Mouse (Mus musculus) adrenal gland, adult (tissue): ENCODE results near the gene Pdzd4.

Source experiments
- DNase-seq, 2 experiments: peaks; one replicate each; pipeline ENCODE4 v3.0.0; 2022 to 2023; ENCODE audit warnings: low spot score in 1 of 2; ENCODE audit not compliant: inconsistent age in 2 of 2

Gene Pdzd4

GRCm38 (mm10) chrX:73786364-73787224, 38.2 kb downstream of the Pdzd4 start, which contains the start of the genes Idh3g and Ssr4:
Gene Idh3g (minus strand): TSS chrX:73786897.
Gene Ssr4 (plus strand): TSS chrX:73787028.
- DNase-seq: peak; percentile 95 to 98

- no peak for DNase-seq
These were observed 39.1 kb downstream of the Pdzd4 start for GRCm38 (mm10) chrX:73785666-73786065.

GRCm38 (mm10) chrX:73782227-73782626, 42.5 kb downstream of the Pdzd4 start:
- DNase-seq: no peak

- no peak for DNase-seq
These were observed 49.8 kb downstream of the Pdzd4 start for GRCm38 (mm10) chrX:73774802-73775483.

- no peak for DNase-seq
These were observed 50.5 kb downstream of the Pdzd4 start, which contains the start of gene Srpk3 for GRCm38 (mm10) chrX:73774168-73774760. Gene Srpk3 (plus strand): TSS chrX:73774405.

DNA sequence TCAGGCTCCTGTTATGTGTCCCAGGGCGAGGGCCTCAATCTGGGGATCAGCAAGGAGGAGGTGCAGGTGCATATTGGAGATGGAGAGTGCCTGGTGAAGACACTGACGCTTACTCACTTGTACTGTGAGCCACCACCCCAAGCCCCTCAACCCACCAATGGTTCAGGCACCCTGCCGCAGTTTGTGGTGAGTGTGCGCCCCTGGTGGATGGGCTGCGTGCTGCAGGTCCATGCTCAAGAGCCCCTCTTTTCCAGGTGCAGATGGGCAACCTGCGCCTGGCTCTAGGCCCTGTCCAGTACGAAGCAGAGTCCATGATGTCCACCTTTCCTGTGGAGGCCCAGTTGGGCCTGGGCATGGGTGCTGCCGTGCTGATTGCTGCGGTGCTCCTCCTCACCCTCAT, 57.5 kb downstream of the Pdzd4 start:
- peak in 1 of 2 experiments; percentile 11 for DNase-seq

- peak; percentile 79 to 87 for DNase-seq
These were observed 59.5 kb downstream of the Pdzd4 start for GRCm38 (mm10) chrX:73765311-73765710.

DNA sequence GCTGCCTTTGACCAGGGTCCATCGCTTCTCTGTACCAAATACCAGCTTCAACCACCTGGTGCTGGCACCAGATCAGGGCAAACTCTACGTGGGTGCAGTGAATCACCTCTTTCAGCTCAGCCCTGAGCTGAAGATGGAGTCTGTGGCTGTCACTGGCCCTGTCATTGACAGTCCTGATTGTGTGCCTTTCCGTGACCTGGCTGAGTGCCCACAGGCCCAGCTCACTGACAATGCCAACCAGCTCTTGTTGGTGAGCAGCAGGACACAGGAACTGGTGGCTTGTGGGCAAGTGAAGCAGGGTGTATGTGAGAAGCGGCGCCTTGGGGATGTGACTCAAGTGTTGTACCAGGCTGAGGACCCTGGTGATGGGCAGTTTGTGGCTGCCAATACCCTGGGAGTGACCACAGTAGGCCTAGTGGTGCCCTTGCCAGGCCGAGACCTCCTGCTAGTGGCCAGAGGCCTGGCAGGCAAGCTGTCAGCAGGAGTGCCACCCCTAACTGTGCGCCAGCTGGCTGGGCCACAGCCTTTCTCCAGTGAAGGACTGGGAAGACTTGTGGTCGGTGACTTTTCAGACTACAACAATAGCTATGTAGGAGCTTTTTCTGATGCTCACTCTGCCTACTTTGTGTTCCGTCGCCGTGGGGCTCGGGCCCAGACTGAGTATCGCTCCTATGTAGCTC, 66.0 kb downstream of the Pdzd4 start:
- peak in 1 of 2 experiments; percentile 53 for DNase-seq

DNA sequence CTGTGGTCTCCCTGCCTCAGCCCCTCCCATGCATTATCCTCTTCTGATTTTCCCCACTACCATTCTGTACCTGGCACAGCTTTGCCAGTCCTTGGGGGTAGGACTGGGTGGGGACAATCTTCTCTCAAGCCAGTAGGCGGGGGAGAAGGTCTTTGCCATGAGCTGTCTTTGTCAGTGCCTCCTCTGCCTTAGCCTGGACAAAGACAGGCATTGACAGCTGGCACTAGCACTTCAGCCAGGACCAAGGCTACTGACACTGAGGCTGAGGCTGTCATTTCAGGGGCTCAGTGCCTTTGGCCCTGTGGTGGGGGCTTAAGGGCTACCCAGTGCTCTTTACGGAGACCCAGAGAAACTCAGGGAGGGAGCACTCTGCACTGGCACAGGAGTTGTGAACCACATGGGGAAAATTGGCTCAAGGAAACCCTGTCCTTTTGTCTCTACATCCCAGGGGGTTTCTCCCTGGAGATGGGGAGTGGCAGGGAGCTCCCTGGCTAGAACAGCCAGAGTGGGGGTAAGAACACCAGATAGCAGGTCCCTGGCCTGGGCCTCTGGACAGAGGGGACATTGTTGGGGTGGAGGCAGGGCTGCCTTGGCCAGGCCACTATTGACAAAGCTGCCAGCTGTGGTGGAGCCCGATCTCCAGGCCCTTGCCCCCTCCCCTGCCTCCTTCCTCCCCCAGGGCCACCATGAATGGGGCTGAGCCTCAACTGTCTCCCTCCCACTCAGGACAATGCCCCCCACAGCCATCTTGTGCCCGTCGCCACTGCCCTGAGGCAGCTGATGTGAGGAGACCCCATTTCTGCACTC, 68.2 kb downstream of the Pdzd4 start, which contains the start of gene Plxnb3:
Gene Plxnb3, plus strand, starts transcription at position 757 of the 807 bp plus-strand sequence.
- no peak for DNase-seq

DNA sequence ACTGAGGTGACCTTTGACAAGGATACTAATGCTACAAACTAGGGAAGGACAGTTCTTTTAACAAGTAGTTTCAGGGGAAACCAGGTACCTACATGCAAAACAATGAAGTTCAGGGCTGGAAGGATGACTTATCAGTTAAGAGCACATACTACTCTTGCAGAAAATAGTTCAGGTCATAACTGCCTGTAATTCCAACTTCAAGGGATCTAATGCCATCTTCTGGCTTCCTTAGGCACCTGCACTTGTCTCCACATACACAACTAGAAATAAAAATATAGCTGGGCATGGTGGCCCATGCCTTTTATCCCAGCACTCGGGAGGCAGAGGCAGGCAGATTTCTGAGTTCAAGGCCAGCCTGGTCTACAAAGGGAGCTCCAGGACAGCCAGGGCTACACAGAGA, 75.8 kb downstream of the Pdzd4 start:
- DNase-seq: no peak

GRCm38 (mm10) chrX:73744774-73745481, 79.8 kb downstream of the Pdzd4 start:
- DNase-seq: no peak
